Mouse (Mus musculus) CH12.LX (cell line): Measurements from ENCODE around the gene Shisa2. TPM values are rescaled to one million over a fixed set of nuclear protein-coding genes. Genes with fewer than 3 reads are reported as not detected.

Experiments
- DNase-seq: peaks from one replicate; pipeline ENCODE4 v3.0.0-alpha.2; 2013; ENCODE audit errors: extremely low read depth
- H3K27ac ChIP-seq: 2 replicates; pipeline ENCODE4 v1.5.1; 2012; ENCODE audit warnings: low read depth, mild to moderate bottlenecking, control low read depth, moderate library complexity; ENCODE audit not compliant: insufficient read depth
- H3K27me3 ChIP-seq: replicated peaks from 2 replicates; pipeline ENCODE3; 2012; ENCODE audit warnings: inconsistent platforms
- H3K36me3 ChIP-seq, 2 experiments: replicated peaks in 1 of 2; 2 replicates each; pipeline versions ENCODE3 to v1.6.1; 2012; ENCODE audit warnings: inconsistent platforms in 1 of 2, low read length in 1 of 2, mild to moderate bottlenecking in 1 of 2, mixed read lengths in 1 of 2, moderate library complexity in 1 of 2; ENCODE audit not compliant: control insufficient read depth in 1 of 2, insufficient read depth in 1 of 2
- H3K4me1 ChIP-seq, 2 experiments: 2 replicates each; pipeline ENCODE4 v1.6.1; 2012; ENCODE audit warnings: inconsistent platforms in 1 of 2, moderate library complexity in 1 of 2; ENCODE audit not compliant: insufficient read depth in 2 of 2, control insufficient read depth in 1 of 2
- H3K4me2 ChIP-seq: 2 replicates; pipeline ENCODE4 v1.6.1; 2012; ENCODE audit warnings: low read depth, mild to moderate bottlenecking, control low read depth; ENCODE audit not compliant: poor library complexity, insufficient read depth, severe bottlenecking
- H3K4me3 ChIP-seq, 3 experiments: fragments of 150-350 bp in 1 of 3; sonication (generic) in 1 of 3; replicated peaks in 1 of 3; 2 replicates each; pipeline versions ENCODE3 to v1.5.1; 2011 to 2012; ENCODE audit warnings: low read depth in 2 of 3, low read length in 2 of 3, mild to moderate bottlenecking in 2 of 3, moderate library complexity in 2 of 3, control low read depth in 1 of 3, improper control_type of control experiment in 1 of 3, inconsistent platforms in 1 of 3, mixed read lengths in 1 of 3; ENCODE audit not compliant: poor library complexity in 1 of 3
- H3K79me2 ChIP-seq: replicated peaks from 2 replicates; pipeline ENCODE4 v1.6.1; 2012; ENCODE audit warnings: mild to moderate bottlenecking, moderate library complexity; ENCODE audit not compliant: control insufficient read depth, poor library complexity, insufficient read depth, severe bottlenecking; ENCODE audit errors: extremely low read depth
- H3K9ac ChIP-seq: 2 replicates; pipeline ENCODE4 v1.6.1; 2012; ENCODE audit warnings: low read depth, mild to moderate bottlenecking, control low read depth, moderate library complexity; ENCODE audit not compliant: insufficient read depth
- H3K9me3 ChIP-seq: replicated peaks from 2 replicates; pipeline ENCODE3; 2012; ENCODE audit warnings: low read length, inconsistent platforms, mixed read lengths
- BHLHE40 ChIP-seq: IDR thresholded peaks from 2 replicates; pipeline ENCODE4 v1.6.1; 2011; ENCODE audit warnings: mild to moderate bottlenecking, low read depth, low read length, improper control_type of control experiment
- CHD1 ChIP-seq: IDR thresholded peaks from 2 replicates; pipeline ENCODE4 v1.6.1; 2012; ENCODE audit warnings: low read depth, low read length, improper control_type of control experiment, inconsistent platforms
- CHD2 ChIP-seq: IDR thresholded peaks from 2 replicates; pipeline ENCODE4 v1.6.1; 2011; ENCODE audit warnings: low read length, improper control_type of control experiment
- CTCF ChIP-seq, 2 experiments: IDR thresholded peaks in 1 of 2; conservative IDR thresholded peaks in 1 of 2; 2 replicates each; pipeline ENCODE4 v1.5.1; 2011 to 2012; ENCODE audit warnings: low read depth in 2 of 2, low read length in 2 of 2, improper control_type of control experiment in 1 of 2, inconsistent platforms in 1 of 2, mild to moderate bottlenecking in 1 of 2, moderate library complexity in 1 of 2
- ELF1 ChIP-seq: IDR thresholded peaks from 2 replicates; pipeline ENCODE4 v1.6.1; 2014; ENCODE audit warnings: low read depth, mild to moderate bottlenecking, inconsistent platforms, low read length, improper control_type of control experiment
- EP300 ChIP-seq: IDR thresholded peaks from 2 replicates; pipeline ENCODE4 v1.6.1; 2011; ENCODE audit warnings: low read length, improper control_type of control experiment
- ETS1 ChIP-seq: conservative IDR thresholded peaks from 2 replicates; pipeline ENCODE4 v1.6.1; 2012; ENCODE audit warnings: low read depth, mild to moderate bottlenecking, inconsistent platforms, low read length, improper control_type of control experiment, moderate library complexity
- IRF4 ChIP-seq: IDR thresholded peaks from 2 replicates; pipeline ENCODE4 v1.6.1; 2014; ENCODE audit warnings: low read depth, mild to moderate bottlenecking, inconsistent platforms, low read length, improper control_type of control experiment
- JUN ChIP-seq: IDR thresholded peaks from 2 replicates; pipeline ENCODE4 v1.6.1; 2011; ENCODE audit warnings: low read depth, mild to moderate bottlenecking, low read length, improper control_type of control experiment, moderate library complexity; ENCODE audit not compliant: insufficient read depth
- JUND ChIP-seq: conservative IDR thresholded peaks from 2 replicates; pipeline ENCODE4 v1.6.1; 2011; ENCODE audit warnings: low read depth, low read length, improper control_type of control experiment
- KAT2A ChIP-seq: IDR thresholded peaks from 2 replicates; pipeline ENCODE4 v1.6.1; 2012; ENCODE audit warnings: low read length, improper control_type of control experiment, inconsistent platforms; ENCODE audit not compliant: insufficient replicate concordance
- MAFK ChIP-seq: IDR thresholded peaks from 2 replicates; pipeline ENCODE4 v1.6.1; 2011; ENCODE audit warnings: low read length, improper control_type of control experiment; ENCODE audit not compliant: insufficient replicate concordance
- MAX ChIP-seq: IDR thresholded peaks from 2 replicates; pipeline ENCODE4 v1.6.1; 2011; ENCODE audit warnings: low read length, improper control_type of control experiment
- MEF2A ChIP-seq: IDR thresholded peaks from 2 replicates; pipeline ENCODE4 v1.6.1; 2014; ENCODE audit warnings: low read depth, mild to moderate bottlenecking, inconsistent platforms, low read length, improper control_type of control experiment, borderline replicate concordance
- MXI1 ChIP-seq: IDR thresholded peaks from 2 replicates; pipeline ENCODE4 v1.6.1; 2011; ENCODE audit warnings: mild to moderate bottlenecking, low read depth, low read length, improper control_type of control experiment
- MYC ChIP-seq: IDR thresholded peaks from 2 replicates; pipeline ENCODE4 v1.6.1; 2011; ENCODE audit warnings: low read depth, mild to moderate bottlenecking, improper control_type of control experiment, low read length
- NELFE ChIP-seq: IDR thresholded peaks from 2 replicates; pipeline ENCODE4 v1.6.1; 2011; ENCODE audit warnings: low read depth, low read length, improper control_type of control experiment
- NRF1 ChIP-seq: IDR thresholded peaks from 2 replicates; pipeline ENCODE4 v1.6.1; 2014; ENCODE audit warnings: low read depth, mild to moderate bottlenecking, inconsistent platforms, low read length, improper control_type of control experiment, moderate library complexity
- PAX5 ChIP-seq: IDR thresholded peaks from 2 replicates; pipeline ENCODE4 v1.6.1; 2012; ENCODE audit warnings: low read length, inconsistent platforms, mixed read lengths
- POLR2AphosphoS2 ChIP-seq: IDR thresholded peaks from 2 replicates; pipeline ENCODE4 v1.6.1; 2011; ENCODE audit warnings: low read depth, low read length, improper control_type of control experiment
- RAD21 ChIP-seq: IDR thresholded peaks from 2 replicates; pipeline ENCODE4 v1.6.1; 2011; ENCODE audit warnings: low read depth, mild to moderate bottlenecking, low read length, improper control_type of control experiment, moderate library complexity
- SIN3A ChIP-seq: IDR thresholded peaks from 2 replicates; pipeline ENCODE4 v1.6.1; 2012; ENCODE audit warnings: low read length, improper control_type of control experiment, inconsistent platforms
- SMC3 ChIP-seq: IDR thresholded peaks from 2 replicates; pipeline ENCODE4 v1.6.1; 2011; ENCODE audit warnings: low read depth, low read length, improper control_type of control experiment
- TBP ChIP-seq: conservative IDR thresholded peaks from 2 replicates; pipeline ENCODE4 v1.6.1; 2011; ENCODE audit warnings: low read depth, low read length, improper control_type of control experiment
- TCF12 ChIP-seq: IDR thresholded peaks from 2 replicates; pipeline ENCODE4 v1.6.1; 2014; ENCODE audit warnings: low read depth, mild to moderate bottlenecking, inconsistent platforms, low read length, improper control_type of control experiment
- UBTF ChIP-seq: IDR thresholded peaks from 2 replicates; pipeline ENCODE4 v1.6.1; 2012; ENCODE audit warnings: low read depth, mild to moderate bottlenecking, inconsistent platforms, low read length, improper control_type of control experiment, moderate library complexity
- USF1 ChIP-seq: IDR thresholded peaks from 2 replicates; pipeline ENCODE4 v1.6.1; 2014; ENCODE audit warnings: low read depth, mild to moderate bottlenecking, inconsistent platforms, low read length, improper control_type of control experiment
- USF2 ChIP-seq: conservative IDR thresholded peaks from 2 replicates; pipeline ENCODE4 v1.6.1; 2011; ENCODE audit warnings: low read depth, low read length, improper control_type of control experiment
- ZKSCAN1 ChIP-seq: IDR thresholded peaks from 2 replicates; pipeline ENCODE4 v1.6.1; 2012; ENCODE audit warnings: low read depth, inconsistent platforms, low read length, improper control_type of control experiment, borderline replicate concordance
- ZMIZ1 ChIP-seq: IDR thresholded peaks from 2 replicates; pipeline ENCODE4 v1.6.1; 2012; ENCODE audit warnings: low read depth, mild to moderate bottlenecking, inconsistent platforms, low read length, improper control_type of control experiment
- dilution Hi-C: fragments of 300-500 bp; cut with MboI; formaldehyde crosslinking; loops from 2 replicates; pipeline ENCODE4 v1.14.3; 2020; ENCODE audit warnings: low sequenced_read_pairs; ENCODE audit not compliant: extremely low pct_unique_long_range_greater_than_20kb, extremely low pct_ligation_motif_present
- in situ Hi-C: fragments of 300-500 bp; cut with MboI; formaldehyde crosslinking; loops from 3 replicates; pipeline ENCODE4 v1.14.3; 2019; ENCODE audit warnings: low sequenced_read_pairs, low pct_ligation_motif_present, low pct_unique_long_range_greater_than_20kb, mixed read lengths
- polyA plus RNA-seq: library from polyadenylated mRNA; unstranded; fragments of >175 nt; gene quantifications from 2 replicates; pipeline ENCODE4 v1.2.1, GENCODE M21; 2012; ENCODE audit warnings: low read depth; ENCODE audit not compliant: insufficient read length
- total RNA-seq, 2 experiments: library from RNA; depleted of rRNA; stranded (reverse); fragments of 300-350 nt in 1 of 2; fragments of >200 nt in 1 of 2; gene quantifications; 2 replicates each; pipeline ENCODE4 v1.2.3; 2012 to 2014

Shisa2 gene
- total and polyA plus RNA-seq, 3 experiments, result 0.08 to 0.36 (median 0.21) TPM

DNA sequence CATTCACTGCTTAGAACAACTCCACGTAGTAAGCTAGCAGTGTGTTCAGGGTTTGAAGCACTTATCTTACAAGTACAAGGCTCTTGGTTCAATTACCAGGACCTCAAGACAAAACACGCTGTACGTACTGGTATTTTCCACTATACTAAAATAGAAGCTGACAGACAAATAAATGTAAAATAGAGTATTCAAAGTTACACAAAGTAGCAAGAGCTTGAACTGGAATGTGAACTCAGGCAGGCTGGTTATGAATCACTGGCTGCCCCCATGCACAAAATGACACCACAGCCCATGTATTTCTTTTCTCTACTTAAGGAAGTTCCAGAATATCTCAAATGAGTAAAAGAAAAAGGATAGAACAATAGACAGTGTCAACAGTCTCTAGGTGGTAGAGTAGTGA is 30.1 kb upstream of the Shisa2 start:
- peak; percentile 70 for DNase-seq
- peaks cover 32% of the 10 kb centered on the region for H3K79me2 ChIP-seq
- H3K27me3 ChIP-seq, result no peaks in the 10 kb centered on the region
- peak overlapping the region; percentile 87 for H3K4me2 ChIP-seq
- H3K9me3 ChIP-seq, result no peaks in the 10 kb centered on the region
- H3K9ac ChIP-seq, result peak overlapping the region; percentile 40; the same call in 1 of the 2 replicates
- no peak overlapping the region for H3K4me3 ChIP-seq
- peaks cover 6 to 54% of the 10 kb centered on the region in 2 experiments; a peak in 3 of 4 replicates for H3K4me1 ChIP-seq
- in situ Hi-C loops, result no loop called here
- dilution Hi-C loops, result no loop called here
- TF ChIP-seq PAX5, result no peak
- peak; percentile 55; the same call in 1 of the 2 replicates for TF ChIP-seq JUND
- no peak for TF ChIP-seq KAT2A
- TF ChIP-seq MEF2A, result peak; percentile 98
- TF ChIP-seq CHD2, result no peak
- peak; percentile 84 for TF ChIP-seq ETS1
- TF ChIP-seq JUN, result peak; percentile 42
- TF ChIP-seq IRF4, result peak; percentile 91
- TF ChIP-seq TCF12, result 0 out of 2 replicates have a peak, but pooled peaks have one; percentile 29
- TF ChIP-seq SMC3, result no peak
- no peak for TF ChIP-seq MAX
- TF ChIP-seq BHLHE40, result 0 out of 2 replicates have a peak, but pooled peaks have one; percentile 33
- peak; percentile 25; the same call in 1 of the 2 replicates for TF ChIP-seq ELF1
- H3K27ac ChIP-seq, result peak overlapping the region; percentile 84
- H3K36me3 ChIP-seq, result peaks cover 13 to 30% of the 10 kb centered on the region in 2 experiments

- peaks cover 6 to 15% of the 10 kb centered on the region in 2 experiments for H3K36me3 ChIP-seq
- no peaks in the 10 kb centered on the region for H3K9me3 ChIP-seq
- in situ Hi-C loops, result no loop called here
- peaks cover 28% of the 10 kb centered on the region for H3K79me2 ChIP-seq
- DNase-seq, result peak; percentile 90
- H3K27me3 ChIP-seq, result no peaks in the 10 kb centered on the region
- peak within 1 kb of the TSS; percentile 97 for H3K4me2 ChIP-seq
- peaks cover 3 to 40% of the 10 kb centered on the region in 2 experiments; a peak in 3 of 4 replicates for H3K4me1 ChIP-seq
- dilution Hi-C loops, result no loop called here
- peak within 1 kb of the TSS; percentile 86 to 99 (median 91) for H3K4me3 ChIP-seq
- peak within 1 kb of the TSS; percentile 71 for H3K27ac ChIP-seq
- peak within 1 kb of the TSS; percentile 69 for H3K9ac ChIP-seq
- no peak for TF ChIP-seq ZMIZ1
- no peak; the same call in 1 of the 2 replicates for TF ChIP-seq IRF4
- no peak for TF ChIP-seq EP300
- TF ChIP-seq RAD21, result no peak
- TF ChIP-seq SIN3A, result peak; percentile 99
- TF ChIP-seq BHLHE40, result no peak
- TF ChIP-seq UBTF, result no peak
- TF ChIP-seq MXI1, result peak; percentile 92
- TF ChIP-seq ZKSCAN1, result no peak
- no peak for TF ChIP-seq USF2
- no peak; the same call in 1 of the 2 replicates for TF ChIP-seq TBP
- TF ChIP-seq POLR2AphosphoS2, result peak; percentile 74; the same call in 1 of the 2 replicates
- TF ChIP-seq CHD1, result no peak
- peak; percentile 51; the same call in 1 of the 2 replicates for TF ChIP-seq CHD2
- no peak for TF ChIP-seq MAFK
- peak; percentile 81 for TF ChIP-seq NELFE
- no peak for TF ChIP-seq ETS1
- TF ChIP-seq MYC, result peak; percentile 28; the same call in 1 of the 2 replicates
- peak; percentile 59 for TF ChIP-seq NRF1
- TF ChIP-seq CTCF (conservative IDR thresholded peaks at IDR 0.05 in 1 of 2, IDR thresholded peaks at IDR 0.05 in 1 of 2; ENCODE audit: low read depth in 2 of 2, low read length in 2 of 2), result no peak
- TF ChIP-seq TCF12, result peak; percentile 79; the same call in 1 of the 2 replicates
- no peak for TF ChIP-seq USF1
Observed at GRCm38 (mm10) chr14:59597398-59598259, 27.5 kb upstream of the Shisa2 start, which contains the start of gene Cdadc1. TSS of gene Cdadc1 (minus strand) at chr14:59597959.
